Mouse (Mus musculus) forebrain, embryonic 13.5 days (tissue): ENCODE measurements around the gene Tfpt. TPM values are rescaled to one million over a fixed set of nuclear protein-coding genes. Genes with fewer than 3 reads are reported as not detected.

ENCODE experiments used
- ATAC-seq: fragments of 200-750 bp; cut with Nextera tagmentation; 2 replicates; pipeline ENCODE4 v1.8.0; 2017
- H3K27ac ChIP-seq: fragments of 300-500 bp; sonication (generic); 2 replicates; pipeline ENCODE4 v1.5.1; 2015; ENCODE audit warnings: inconsistent platforms, mild to moderate bottlenecking, moderate library complexity
- H3K27me3 ChIP-seq: fragments of 300-500 bp; sonication (generic); 2 replicates; pipeline ENCODE4 v1.6.1; 2015; ENCODE audit warnings: mild to moderate bottlenecking, inconsistent platforms
- H3K36me3 ChIP-seq: fragments of 300-500 bp; sonication (generic); 2 replicates; pipeline ENCODE4 v1.6.1; 2015; ENCODE audit warnings: mild to moderate bottlenecking, inconsistent platforms; ENCODE audit not compliant: poor library complexity, severe bottlenecking
- H3K4me1 ChIP-seq: fragments of 300-500 bp; sonication (generic); 2 replicates; pipeline ENCODE4 v1.6.1; 2015; ENCODE audit warnings: inconsistent platforms
- H3K4me2 ChIP-seq: fragments of 300-500 bp; sonication (generic); 2 replicates; pipeline ENCODE4 v1.6.1; 2015; ENCODE audit warnings: inconsistent platforms, mild to moderate bottlenecking, moderate library complexity
- H3K4me3 ChIP-seq: fragments of 300-500 bp; sonication (generic); 2 replicates; pipeline ENCODE4 v1.5.1; 2015; ENCODE audit warnings: mild to moderate bottlenecking, inconsistent platforms
- H3K9ac ChIP-seq: fragments of 300-500 bp; sonication (generic); 2 replicates; pipeline ENCODE4 v1.6.1; 2015; ENCODE audit warnings: mild to moderate bottlenecking, inconsistent platforms
- H3K9me3 ChIP-seq: fragments of 300-500 bp; sonication (generic); replicated peaks from 2 replicates; pipeline ENCODE4 v1.6.1; 2016; ENCODE audit warnings: inconsistent platforms
- WGBS: fragments of 180-500 bp; shearing (Covaris S2); methylation state at CpG from one replicate; pipeline ENCODE4 v1.1.7; 2015; 5-methylcytosine and 5-hydroxymethylcytosine counted together
- polyA plus RNA-seq: library from polyadenylated mRNA; unstranded; fragments of >200 nt; fragmentation: Nextera tagmentation; extraction: Ambion mirVana; gene quantifications from 2 replicates; pipeline ENCODE4 v1.2.1, GENCODE M21; 2015

The Tfpt gene
- polyA plus RNA-seq, 1 experiment from 2014 or later: 31.3 TPM

DNA sequence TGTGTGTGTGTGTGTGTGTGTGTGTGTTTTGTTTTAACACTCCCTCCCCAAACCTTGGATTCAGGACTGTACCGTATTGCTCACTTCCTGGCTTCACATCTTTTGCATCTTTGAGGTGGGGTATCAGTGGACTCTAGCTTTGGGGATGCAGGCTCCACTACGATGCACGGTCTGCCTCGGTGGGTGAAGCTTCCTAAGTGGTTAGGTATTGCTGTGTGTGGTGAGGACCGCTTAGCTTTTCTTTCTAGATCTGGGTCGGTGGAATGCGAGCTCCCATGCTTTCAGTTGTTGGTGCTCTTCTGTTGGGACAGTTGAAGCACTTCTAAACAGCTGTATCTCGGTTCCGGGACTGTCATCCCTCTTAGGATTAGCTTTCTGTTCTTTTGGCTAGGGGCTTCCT is 16.5 kb upstream of the Tfpt start:
- H3K27me3 ChIP-seq: no peaks in the 10 kb centered on the region
- peaks cover 43% of the 10 kb centered on the region for H3K4me1 ChIP-seq
- 18% methylated on average over 9 of the region's 9 CpGs for WGBS
- peak overlapping the region; percentile 99 for H3K9ac ChIP-seq
- H3K9me3 ChIP-seq: no peaks in the 10 kb centered on the region
- H3K36me3 ChIP-seq: peaks cover 31% of the 10 kb centered on the region
- peak overlapping the region; percentile 95 for H3K4me3 ChIP-seq
- peak overlapping the region; percentile 97 for H3K27ac ChIP-seq
- ATAC-seq: no peak
- peak overlapping the region; percentile 93 for H3K4me2 ChIP-seq

- under 1% methylated on average over 51 of the region's 58 CpGs for WGBS
- ATAC-seq: no peak; the same call in 1 of the 2 replicates
These were observed 15.8 kb upstream of the Tfpt start for GRCm38 (mm10) chr7:3645488-3646025.

GRCm38 (mm10) chr7:3644672-3645487 is 15.2 kb upstream of the Tfpt start, which contains the start of gene Cnot3:
TSS of gene Cnot3 (plus strand) at chr7:3645268.
- ATAC-seq: peak; percentile 98
- peaks cover 32% of the 10 kb centered on the region for H3K36me3 ChIP-seq
- H3K9ac ChIP-seq: peak within 1 kb of the TSS; percentile 99
- WGBS: under 1% methylated on average over 58 of the region's 58 CpGs
- peak within 1 kb of the TSS; percentile 95 for H3K4me3 ChIP-seq
- peak within 1 kb of the TSS; percentile 97 for H3K27ac ChIP-seq
- H3K9me3 ChIP-seq: no peaks in the 10 kb centered on the region
- H3K4me2 ChIP-seq: peak within 1 kb of the TSS; percentile 93
- H3K27me3 ChIP-seq: no peaks in the 10 kb centered on the region
- H3K4me1 ChIP-seq: peaks cover 43% of the 10 kb centered on the region

More at GRCm38 (mm10) chr7:3645488-3646025, 15.8 kb upstream of the Tfpt start:
- Histone ChIP-seq H3K36me3 (peaks cover 31% of the 10 kb centered on the region), H3K4me3 (peak overlapping the region; percentile 95), H3K27me3 (no peaks in the 10 kb centered on the region), H3K4me2 (peak overlapping the region; percentile 93), H3K9me3 (no peaks in the 10 kb centered on the region), H3K27ac (peak overlapping the region; percentile 97), H3K9ac (peak overlapping the region; percentile 99), H3K4me1 (peaks cover 43% of the 10 kb centered on the region)

GRCm38 (mm10) chr7:3644348-3644671 is 14.6 kb upstream of the Tfpt start:
- Histone ChIP-seq H3K4me1 (peaks cover 38% of the 10 kb centered on the region), H3K36me3 (peaks cover 38% of the 10 kb centered on the region), H3K4me2 (peak overlapping the region; percentile 93), H3K9me3 (no peaks in the 10 kb centered on the region), H3K4me3 (peak overlapping the region; percentile 95), H3K27ac (peak overlapping the region; percentile 97; the same call in 1 of the 2 replicates), H3K27me3 (no peaks in the 10 kb centered on the region), H3K9ac (0 out of 2 replicates have a peak overlapping the region, but pooled peaks have one; percentile 1)
- WGBS: 1% methylated on average over 11 of the region's 11 CpGs
- no peak for ATAC-seq

- Histone ChIP-seq H3K36me3 (peaks cover 42% of the 10 kb centered on the region), H3K4me2 (peak overlapping the region; percentile 93), H3K27me3 (no peaks in the 10 kb centered on the region), H3K27ac (no peak overlapping the region), H3K9ac (0 out of 2 replicates have a peak overlapping the region, but pooled peaks have one; percentile 1), H3K4me3 (peak overlapping the region; percentile 95), H3K4me1 (peaks cover 34% of the 10 kb centered on the region), H3K9me3 (no peaks in the 10 kb centered on the region)
- WGBS: 24% methylated on average over 9 of the region's 9 CpGs
- no peak for ATAC-seq
These were observed 14.1 kb upstream of the Tfpt start for GRCm38 (mm10) chr7:3643843-3644242.

DNA sequence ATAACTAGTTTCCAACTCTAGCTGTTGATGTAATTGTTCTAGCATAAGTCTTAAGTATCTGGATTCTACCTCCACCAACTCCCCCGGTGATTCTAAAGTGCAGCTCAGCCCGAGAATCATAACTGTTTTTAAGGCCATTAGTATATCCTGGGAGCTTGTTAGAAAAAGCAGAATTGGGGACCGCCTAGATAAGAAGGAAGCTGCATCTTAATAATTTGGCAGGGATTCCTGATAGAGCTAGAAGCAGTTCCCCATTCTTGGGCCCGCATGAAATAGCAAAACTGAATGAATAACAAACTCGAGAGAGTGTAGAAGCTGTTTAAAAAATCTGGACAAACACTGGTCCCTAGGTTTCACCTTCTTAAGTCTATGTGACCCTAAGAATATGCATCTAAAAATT is 13.7 kb upstream of the Tfpt start:
- 75% methylated on average over 5 of the region's 5 CpGs for WGBS
- no peak overlapping the region for H3K4me3 ChIP-seq
- no peaks in the 10 kb centered on the region for H3K9me3 ChIP-seq
- H3K9ac ChIP-seq: no peak overlapping the region
- no peak for ATAC-seq
- H3K4me1 ChIP-seq: peaks cover 30% of the 10 kb centered on the region
- peak overlapping the region; percentile 93; the same call in 1 of the 2 replicates for H3K4me2 ChIP-seq
- no peak overlapping the region for H3K27ac ChIP-seq
- H3K36me3 ChIP-seq: peaks cover 46% of the 10 kb centered on the region
- H3K27me3 ChIP-seq: no peaks in the 10 kb centered on the region

GRCm38 (mm10) chr7:3630478-3630815 is 718 bp upstream of the Tfpt start:
- Histone ChIP-seq H3K36me3 (peaks cover 41% of the 10 kb centered on the region), H3K4me1 (peaks cover 29% of the 10 kb centered on the region), H3K4me3 (peak overlapping the region; percentile 70), H3K9ac (peak overlapping the region; percentile 75), H3K4me2 (peak overlapping the region; percentile 97), H3K27me3 (no peaks in the 10 kb centered on the region), H3K9me3 (no peaks in the 10 kb centered on the region), H3K27ac (no peak overlapping the region)
- ATAC-seq: peak; percentile 7; the same call in 1 of the 2 replicates
- 63% methylated on average over 3 of the region's 3 CpGs for WGBS

GRCm38 (mm10) chr7:3629030-3629429 is 699 bp downstream of the Tfpt start:
- H3K9ac ChIP-seq: peak overlapping the region; percentile 84
- no peaks in the 10 kb centered on the region for H3K27me3 ChIP-seq
- peak overlapping the region; percentile 97 for H3K4me2 ChIP-seq
- peak overlapping the region; percentile 70 for H3K4me3 ChIP-seq
- 33% methylated on average over 4 of the region's 4 CpGs for WGBS
- peaks cover 29% of the 10 kb centered on the region for H3K4me1 ChIP-seq
- H3K27ac ChIP-seq: peak overlapping the region; percentile 40; the same call in 1 of the 2 replicates
- H3K36me3 ChIP-seq: peaks cover 41% of the 10 kb centered on the region
- ATAC-seq: peak; percentile 42
- no peaks in the 10 kb centered on the region for H3K9me3 ChIP-seq

GRCm38 (mm10) chr7:3617242-3617995 is 12.3 kb downstream of the Tfpt start, which contains the start of gene Ndufa3:
TSS of gene Ndufa3 (plus strand) at chr7:3617373.
- Histone ChIP-seq H3K27me3 (no peaks in the 10 kb centered on the region), H3K9ac (peak within 1 kb of the TSS; percentile 89), H3K36me3 (peaks cover 34% of the 10 kb centered on the region), H3K4me3 (peak within 1 kb of the TSS; percentile 79), H3K9me3 (no peaks in the 10 kb centered on the region), H3K4me2 (peak within 1 kb of the TSS; percentile 76), H3K27ac (0 out of 2 replicates have a peak within 1 kb of the TSS, but pooled peaks have one; percentile 25), H3K4me1 (peaks cover 10% of the 10 kb centered on the region)
- under 1% methylated on average over 29 of the region's 32 CpGs for WGBS
- ATAC-seq: peak; percentile 98

- WGBS: 42% methylated on average over 6 of the region's 6 CpGs
- ATAC-seq: peak; percentile 50
- no peaks in the 10 kb centered on the region for H3K9me3 ChIP-seq
- H3K4me2 ChIP-seq: peak overlapping the region; percentile 76
- H3K36me3 ChIP-seq: peaks cover 26% of the 10 kb centered on the region
- H3K27me3 ChIP-seq: no peaks in the 10 kb centered on the region; the same call in 1 of the 2 replicates
- peaks cover 10% of the 10 kb centered on the region for H3K4me1 ChIP-seq
- no peak overlapping the region for H3K27ac ChIP-seq
- H3K9ac ChIP-seq: no peak overlapping the region
- H3K4me3 ChIP-seq: peak overlapping the region; percentile 79
These were observed 13.1 kb downstream of the Tfpt start for GRCm38 (mm10) chr7:3616389-3617241.

DNA sequence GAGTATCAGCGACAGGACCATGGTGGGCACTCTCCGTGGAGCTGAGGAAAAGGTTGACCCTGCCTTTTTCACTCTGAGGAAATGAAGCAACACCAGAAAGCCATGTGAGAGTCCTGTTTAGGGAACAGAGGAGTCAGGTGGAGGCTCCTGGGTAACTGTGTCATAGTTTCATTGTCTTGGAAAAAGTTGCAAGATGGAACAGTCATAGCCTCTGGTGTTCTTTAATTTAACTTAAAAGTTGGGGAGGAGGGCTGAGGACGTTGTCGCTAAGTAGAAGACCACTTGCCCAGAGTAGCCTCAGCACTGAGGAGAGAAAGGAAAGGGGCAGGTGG is 13.7 kb downstream of the Tfpt start, which contains the start of gene Oscar:
Oscar (minus strand) TSS at position 101 of the 332 bp plus-strand sequence.
- ATAC-seq: no peak
- WGBS: 87% methylated on average over 4 of the region's 4 CpGs
- H3K9ac ChIP-seq: no peak within 1 kb of the TSS
- peaks cover 10% of the 10 kb centered on the region for H3K4me1 ChIP-seq
- peak within 1 kb of the TSS; percentile 76 for H3K4me2 ChIP-seq
- H3K27me3 ChIP-seq: no peaks in the 10 kb centered on the region; the same call in 1 of the 2 replicates
- H3K4me3 ChIP-seq: peak within 1 kb of the TSS; percentile 79; the same call in 1 of the 2 replicates
- H3K9me3 ChIP-seq: no peaks in the 10 kb centered on the region
- H3K36me3 ChIP-seq: peaks cover 22% of the 10 kb centered on the region
- H3K27ac ChIP-seq: no peak within 1 kb of the TSS
